Mouse (Mus musculus): ENCODE measurements around the gene Hspb8. TPM values are rescaled to one million over a fixed set of nuclear protein-coding genes. Genes with fewer than 3 reads are reported as not detected.

Gene Hspb8
- polyA plus RNA-seq, 1 experiment from 2014 or later = 4.2 TPM

DNA sequence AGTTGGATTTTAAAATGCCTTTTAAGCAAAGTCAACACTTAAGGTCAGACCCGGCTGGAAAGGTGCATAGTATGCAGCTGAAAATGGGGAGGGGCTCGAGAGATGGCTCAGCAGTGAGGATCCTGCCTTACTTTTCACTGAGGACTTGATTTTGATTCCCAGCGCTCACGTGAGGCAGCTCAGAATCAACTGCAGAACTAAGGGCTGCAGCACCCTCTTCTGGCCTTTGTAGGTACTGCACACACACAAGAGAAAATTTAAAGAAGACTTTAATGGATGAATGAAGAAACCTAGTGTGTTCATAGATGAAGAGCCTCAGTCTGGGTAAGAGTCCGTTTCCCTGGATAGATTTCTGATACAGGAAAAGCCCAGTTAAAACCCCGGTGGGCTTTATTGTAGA lies 61.3 kb downstream of the Hspb8 start:
- peaks cover 4% of the 10 kb centered on the region; the same call in 1 of the 2 replicates for H3K9me3 ChIP-seq (replicated peaks; ENCODE audit: control insufficient read depth, low read length, poor library complexity, severe bottlenecking)
- H3K4me2 ChIP-seq (ENCODE audit: low read length) = no peak overlapping the region
- H3K4me3 ChIP-seq (ENCODE audit: low read depth, low read length) = no peak overlapping the region
- ATAC-seq = no peak
- no peaks in the 10 kb centered on the region for H3K27me3 ChIP-seq (ENCODE audit: control insufficient read depth, insufficient read depth, low read depth, low read length)
- H3K9ac ChIP-seq (ENCODE audit: low read depth, low read length) = no peak overlapping the region
- H3K27ac ChIP-seq (ENCODE audit: low read length) = no peak overlapping the region
- no peaks in the 10 kb centered on the region for H3K4me1 ChIP-seq (ENCODE audit: control insufficient read depth, insufficient read depth, low read length)
- no peaks in the 10 kb centered on the region for H3K36me3 ChIP-seq (ENCODE audit: control insufficient read depth, insufficient read depth, low read length)
- WGBS = 77% methylated on average over 6 of the region's 6 CpGs

DNA sequence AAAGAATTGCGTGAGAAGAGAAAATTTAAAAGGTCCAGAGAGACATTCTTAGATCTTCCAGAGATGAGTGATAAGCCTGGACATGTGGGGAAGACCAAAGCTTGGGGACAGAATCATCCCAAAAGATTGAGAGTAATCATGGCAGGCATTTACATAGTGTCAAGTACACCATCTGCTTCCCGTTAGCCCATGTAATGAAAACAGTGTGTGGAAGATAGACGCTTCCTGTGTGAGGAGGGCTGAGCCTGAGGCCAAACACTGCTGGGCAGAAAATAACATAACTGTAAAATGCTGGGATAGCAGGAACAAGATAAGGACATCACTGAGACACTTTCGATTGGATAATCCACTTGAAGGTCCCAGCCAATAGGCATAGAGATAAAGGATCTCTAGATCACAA lies 61.9 kb downstream of the Hspb8 start:
- 78% methylated on average over 4 of the region's 4 CpGs for WGBS
- H3K27me3 ChIP-seq (ENCODE audit: control insufficient read depth, insufficient read depth, low read depth, low read length) = no peaks in the 10 kb centered on the region
- no peaks in the 10 kb centered on the region for H3K36me3 ChIP-seq (ENCODE audit: control insufficient read depth, insufficient read depth, low read length)
- H3K4me3 ChIP-seq (ENCODE audit: low read depth, low read length) = no peak overlapping the region
- no peak overlapping the region for H3K27ac ChIP-seq (ENCODE audit: low read length)
- ATAC-seq = no peak
- H3K4me2 ChIP-seq (ENCODE audit: low read length) = no peak overlapping the region
- no peak overlapping the region for H3K9ac ChIP-seq (ENCODE audit: low read depth, low read length)
- no peaks in the 10 kb centered on the region for H3K4me1 ChIP-seq (ENCODE audit: control insufficient read depth, insufficient read depth, low read length)
- H3K9me3 ChIP-seq (replicated peaks; ENCODE audit: control insufficient read depth, low read length, poor library complexity, severe bottlenecking) = peaks cover 4% of the 10 kb centered on the region; the same call in 1 of the 2 replicates

Other genes with a start within 250 kb of the Hspb8 start
- gene Ccdc60, start 133.9 kb downstream of the Hspb8 start, polyA plus RNA-seq (2015; fragmentation: Nextera tagmentation; extraction: Ambion mirVana) = 2.7 and 3.1 TPM in 2 replicates
- 16.6 and 19.8 TPM in 2 replicates for gene Srrm4, start 169.0 kb upstream of the Hspb8 start, polyA plus RNA-seq (2015; fragmentation: Nextera tagmentation; extraction: Ambion mirVana)

All from midbrain, embryonic 16.5 days (tissue).